Mouse (Mus musculus): ENCODE measurements around the gene Pklr.

Gene Pklr

GRCm38 (mm10) chr3:89135958-89136357 is at the start of gene Pklr:
Pklr (plus strand) TSS chr3:89136142.
- no peak for DNase-seq

- DNase-seq: peak; percentile 79 to 89
These were observed 48.4 kb upstream of the Pklr start for GRCm38 (mm10) chr3:89087338-89088110.

GRCm38 (mm10) chr3:89088974-89089373 is 47.0 kb upstream of the Pklr start:
- no peak for DNase-seq

- DNase-seq: peak; percentile 91 to 93
These were observed 45.9 kb upstream of the Pklr start for GRCm38 (mm10) chr3:89089882-89090591.

- peak; percentile 78 to 83 for DNase-seq
These were observed 45.0 kb upstream of the Pklr start for GRCm38 (mm10) chr3:89090694-89091655.

- no peak for DNase-seq
These were observed 44.0 kb upstream of the Pklr start for GRCm38 (mm10) chr3:89091811-89092508.

- DNase-seq: no peak
These were observed 43.3 kb upstream of the Pklr start for GRCm38 (mm10) chr3:89092509-89093090.

- DNase-seq: peak; percentile 77 to 78
These were observed 42.8 kb upstream of the Pklr start, which contains the start of gene Rusc1 for GRCm38 (mm10) chr3:89093175-89093574. Rusc1 (minus strand) TSS chr3:89093311.

- DNase-seq: no peak
These were observed 41.9 kb upstream of the Pklr start for GRCm38 (mm10) chr3:89094021-89094420.

GRCm38 (mm10) chr3:89100811-89101210 is 35.1 kb upstream of the Pklr start, which contains the start of gene Gm43738:
Gm43738 (minus strand) TSS chr3:89101099.
- no peak for DNase-seq

- DNase-seq: no peak
These were observed 34.5 kb upstream of the Pklr start for GRCm38 (mm10) chr3:89101459-89101811.

- peak; percentile 98 to 99 for DNase-seq
These were observed 34.0 kb upstream of the Pklr start, which contains the start of gene Fdps for GRCm38 (mm10) chr3:89101812-89102494. Fdps (minus strand) TSS chr3:89101959.

- no peak for DNase-seq
These were observed 33.2 kb upstream of the Pklr start for GRCm38 (mm10) chr3:89102495-89103290.

- DNase-seq: no peak
These were observed 32.7 kb upstream of the Pklr start for GRCm38 (mm10) chr3:89103291-89103595.

GRCm38 (mm10) chr3:89106881-89107280 is 29.1 kb upstream of the Pklr start:
- no peak for DNase-seq

- DNase-seq: no peak
These were observed 28.4 kb upstream of the Pklr start for GRCm38 (mm10) chr3:89107545-89107944.

- no peak for DNase-seq
These were observed 27.8 kb upstream of the Pklr start for GRCm38 (mm10) chr3:89108146-89108545.

GRCm38 (mm10) chr3:89113058-89113457 is 22.9 kb upstream of the Pklr start:
- DNase-seq: peak; percentile 43 to 69

- peak in 1 of 2 experiments; percentile 49 for DNase-seq
These were observed 20.4 kb upstream of the Pklr start for GRCm38 (mm10) chr3:89115522-89115921.

- no peak for DNase-seq
These were observed 12.6 kb upstream of the Pklr start for GRCm38 (mm10) chr3:89123313-89123712.
